Mouse (Mus musculus): ENCODE data around the gene Rae1. TPM values are rescaled to one million over a fixed set of nuclear protein-coding genes. Genes with fewer than 3 reads are reported as not detected.

Gene Rae1
- polyA plus RNA-seq (2015; fragmentation: Nextera tagmentation; extraction: Ambion mirVana), result 111 and 112 TPM in 2 replicates

DNA sequence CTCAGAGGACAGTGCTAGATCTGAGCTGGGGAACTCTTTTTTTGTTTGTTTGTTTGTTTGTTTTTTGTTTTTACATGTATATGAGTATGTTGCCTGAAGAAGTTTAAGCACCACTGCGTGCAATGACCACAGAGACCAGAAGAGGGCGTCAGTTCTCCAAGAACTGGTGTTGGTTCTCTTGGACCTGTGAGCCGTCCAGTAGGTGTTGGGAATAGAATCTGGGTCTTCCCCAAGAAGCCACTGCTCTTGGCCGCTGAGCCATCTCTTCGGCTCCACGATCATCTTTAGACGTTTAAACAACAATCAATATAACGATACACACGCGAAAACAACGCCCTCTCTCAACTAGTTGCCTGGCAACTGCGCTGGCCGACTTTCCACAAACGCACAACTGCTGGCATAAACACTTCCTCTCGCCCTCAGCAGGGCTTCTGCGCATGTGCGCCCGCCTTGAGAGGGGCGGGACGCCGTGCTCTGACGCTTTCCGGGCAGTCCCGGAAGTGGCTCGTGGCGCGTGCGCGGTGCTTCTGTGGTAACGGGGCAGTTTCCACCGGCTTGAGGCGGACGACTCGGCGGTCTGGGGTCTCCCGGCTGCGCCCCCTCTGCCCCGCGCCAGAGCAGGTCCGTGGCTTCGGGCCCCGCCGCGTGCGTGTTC is at the start of gene Rae1:
Rae1 (plus strand) TSS at position 488 of the 655 bp plus-strand sequence.
- Histone ChIP-seq H3K9ac (peak within 1 kb of the TSS; percentile 90), H3K27ac (replicated peaks) (peak within 1 kb of the TSS; percentile 86), H3K9me3 (no peaks in the 10 kb centered on the region), H3K4me2 (peak within 1 kb of the TSS; percentile 82), H3K27me3 (peaks cover 5% of the 10 kb centered on the region; the same call in 1 of the 2 replicates), H3K4me1 (replicated peaks) (peaks cover 15% of the 10 kb centered on the region), H3K36me3 (peaks cover 18% of the 10 kb centered on the region), H3K4me3 (peak within 1 kb of the TSS; percentile 83)
- ATAC-seq (ENCODE audit: low FRiP score, low read depth), result peak; percentile 97
- WGBS, result 0% methylated on average over 45 of the region's 45 CpGs

GRCm38 (mm10) chr2:172950119-172950676 is 49.7 kb upstream of the Rae1 start:
- H3K27me3 ChIP-seq, result peaks cover 2% of the 10 kb centered on the region; the same call in 1 of the 2 replicates
- H3K9ac ChIP-seq, result no peak overlapping the region
- H3K4me3 ChIP-seq, result no peak overlapping the region
- H3K9me3 ChIP-seq, result no peaks in the 10 kb centered on the region
- H3K27ac ChIP-seq (replicated peaks), result no peak overlapping the region
- H3K36me3 ChIP-seq, result no peaks in the 10 kb centered on the region
- ATAC-seq (ENCODE audit: low FRiP score, low read depth), result no peak
- no peak overlapping the region for H3K4me2 ChIP-seq
- WGBS, result 59% methylated on average over 9 of the region's 9 CpGs
- no peaks in the 10 kb centered on the region; the same call in 1 of the 2 replicates for H3K4me1 ChIP-seq (replicated peaks)

GRCm38 (mm10) chr2:172950722-172951121 is 49.2 kb upstream of the Rae1 start:
- Histone ChIP-seq H3K4me3 (no peak overlapping the region), H3K9ac (no peak overlapping the region), H3K27me3 (no peaks in the 10 kb centered on the region; the same call in 1 of the 2 replicates), H3K27ac (replicated peaks) (no peak overlapping the region), H3K36me3 (no peaks in the 10 kb centered on the region), H3K9me3 (no peaks in the 10 kb centered on the region), H3K4me2 (no peak overlapping the region), H3K4me1 (replicated peaks) (no peaks in the 10 kb centered on the region; the same call in 1 of the 2 replicates)
- ATAC-seq (ENCODE audit: low FRiP score, low read depth), result no peak
- WGBS, result 31% methylated on average over 11 of the region's 11 CpGs

DNA sequence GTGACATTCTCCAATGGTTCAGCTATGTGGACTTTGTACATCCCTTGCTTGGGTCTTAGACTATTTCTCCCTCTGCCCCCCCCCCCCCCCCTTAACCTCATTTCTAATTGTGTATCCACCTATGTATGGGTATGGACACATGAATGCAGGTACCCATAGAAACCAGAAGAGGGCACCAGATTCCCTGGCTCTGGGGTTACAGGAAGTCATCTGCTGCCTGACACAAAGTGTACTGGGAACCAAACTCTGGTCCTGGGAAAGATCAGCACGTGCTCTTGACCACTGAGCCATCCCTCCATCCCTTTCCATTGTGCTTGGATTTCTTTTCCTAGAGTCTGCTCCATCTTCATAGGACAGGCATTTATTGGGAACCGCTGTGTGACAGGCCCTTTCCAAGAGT is 47.9 kb upstream of the Rae1 start:
- Histone ChIP-seq H3K4me3 (no peak overlapping the region), H3K4me1 (replicated peaks) (no peaks in the 10 kb centered on the region; the same call in 1 of the 2 replicates), H3K36me3 (no peaks in the 10 kb centered on the region), H3K27ac (replicated peaks) (no peak overlapping the region), H3K9me3 (no peaks in the 10 kb centered on the region), H3K27me3 (no peaks in the 10 kb centered on the region), H3K4me2 (no peak overlapping the region), H3K9ac (no peak overlapping the region)
- 82% methylated on average over 2 of the region's 2 CpGs for WGBS
- no peak for ATAC-seq (ENCODE audit: low FRiP score, low read depth)

GRCm38 (mm10) chr2:172958579-172958978 is 41.3 kb upstream of the Rae1 start:
- 0 out of 2 replicates have a peak overlapping the region, but pooled peaks have one; percentile 21 for H3K27ac ChIP-seq (replicated peaks)
- H3K4me1 ChIP-seq (replicated peaks), result 0 out of 2 replicates have a peak, but pooled peaks cover 6% of the 10 kb centered on the region
- H3K4me3 ChIP-seq, result no peak overlapping the region
- H3K36me3 ChIP-seq, result no peaks in the 10 kb centered on the region
- no peak overlapping the region for H3K9ac ChIP-seq
- no peaks in the 10 kb centered on the region for H3K9me3 ChIP-seq
- H3K27me3 ChIP-seq, result no peaks in the 10 kb centered on the region
- H3K4me2 ChIP-seq, result no peak overlapping the region
- peak; percentile 76; the same call in 1 of the 2 replicates for ATAC-seq (ENCODE audit: low FRiP score, low read depth)
- 9% methylated on average over 5 of the region's 5 CpGs for WGBS

DNA sequence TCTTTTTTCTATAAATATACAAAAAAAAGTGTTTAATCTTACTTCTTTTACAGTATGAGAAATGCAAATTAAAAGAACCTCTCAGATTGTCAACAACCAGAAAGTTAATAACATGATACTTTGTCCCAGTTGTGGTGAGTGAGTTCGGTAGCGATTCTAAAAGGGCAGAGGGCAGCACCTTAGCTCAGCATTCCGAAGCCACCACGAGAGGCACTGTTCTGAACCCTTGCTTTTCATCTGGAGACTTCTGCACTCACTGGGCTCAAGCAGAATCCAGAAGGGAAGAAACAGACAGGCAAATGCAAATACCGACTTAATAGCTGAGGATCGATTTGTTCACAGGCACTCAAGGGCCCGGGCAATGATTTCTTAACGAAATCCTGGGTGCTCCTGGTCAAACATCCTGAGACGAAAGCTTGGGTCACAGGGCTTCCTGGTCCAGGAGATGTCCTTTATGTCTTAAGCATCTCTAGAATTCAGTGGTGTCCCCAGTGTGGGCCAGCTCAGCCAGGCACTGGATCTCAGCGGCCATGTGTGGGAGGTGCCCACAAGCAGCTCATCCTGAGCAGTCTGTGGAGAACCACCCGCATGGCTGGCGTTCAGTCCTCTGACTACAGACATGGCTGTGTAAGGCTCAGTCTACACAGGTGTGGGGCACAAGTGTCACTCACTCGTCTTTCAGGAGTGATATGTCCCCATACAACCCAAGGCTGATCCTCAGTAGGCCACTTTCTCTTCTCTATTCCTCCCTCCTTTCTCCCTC is 40.7 kb upstream of the Rae1 start:
- H3K4me3 ChIP-seq, result no peak overlapping the region
- ATAC-seq (ENCODE audit: low FRiP score, low read depth), result no peak
- 0 out of 2 replicates have a peak overlapping the region, but pooled peaks have one; percentile 25 for H3K27ac ChIP-seq (replicated peaks)
- H3K4me1 ChIP-seq (replicated peaks), result 0 out of 2 replicates have a peak, but pooled peaks cover 6% of the 10 kb centered on the region
- no peaks in the 10 kb centered on the region for H3K9me3 ChIP-seq
- no peak overlapping the region for H3K4me2 ChIP-seq
- 53% methylated on average over 13 of the region's 13 CpGs for WGBS
- H3K36me3 ChIP-seq, result no peaks in the 10 kb centered on the region
- H3K27me3 ChIP-seq, result no peaks in the 10 kb centered on the region
- no peak overlapping the region for H3K9ac ChIP-seq

GRCm38 (mm10) chr2:172960350-172960749 is 39.6 kb upstream of the Rae1 start:
- no peaks in the 10 kb centered on the region for H3K27me3 ChIP-seq
- H3K36me3 ChIP-seq, result no peaks in the 10 kb centered on the region
- 0 out of 2 replicates have a peak, but pooled peaks cover 6% of the 10 kb centered on the region for H3K4me1 ChIP-seq (replicated peaks)
- H3K4me2 ChIP-seq, result no peak overlapping the region
- no peaks in the 10 kb centered on the region for H3K9me3 ChIP-seq
- no peak for ATAC-seq (ENCODE audit: low FRiP score, low read depth)
- H3K27ac ChIP-seq (replicated peaks), result no peak overlapping the region
- no peak overlapping the region for H3K9ac ChIP-seq
- H3K4me3 ChIP-seq, result no peak overlapping the region
- 90% methylated on average over 3 of the region's 3 CpGs for WGBS

DNA sequence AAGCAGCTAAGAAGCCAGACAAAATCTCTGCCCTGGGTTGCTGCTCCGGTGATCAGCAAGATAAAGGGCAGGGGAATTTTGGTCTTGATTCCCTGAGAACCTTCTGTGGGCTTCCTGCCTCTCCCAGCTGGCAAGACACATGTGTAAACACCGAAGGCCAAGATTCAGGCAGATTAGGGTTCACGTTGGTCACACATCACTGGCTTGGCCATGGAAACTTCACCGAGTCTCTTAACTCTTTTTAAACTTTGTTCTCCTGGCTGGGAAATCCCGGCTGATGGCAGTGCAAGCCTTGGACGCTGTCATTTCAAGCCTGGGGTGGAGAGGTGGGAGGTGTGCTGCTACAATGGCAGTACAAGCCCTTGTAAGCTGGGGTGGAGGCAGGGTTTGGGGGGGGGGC is 38.7 kb upstream of the Rae1 start:
- 0 out of 2 replicates have a peak, but pooled peaks cover 6% of the 10 kb centered on the region for H3K4me1 ChIP-seq (replicated peaks)
- no peak for ATAC-seq (ENCODE audit: low FRiP score, low read depth)
- 45% methylated on average over 6 of the region's 6 CpGs for WGBS

GRCm38 (mm10) chr2:172965249-172965648 is 34.7 kb upstream of the Rae1 start:
- no peak overlapping the region for H3K4me3 ChIP-seq
- no peak overlapping the region for H3K4me2 ChIP-seq
- H3K36me3 ChIP-seq, result no peaks in the 10 kb centered on the region
- H3K27ac ChIP-seq (replicated peaks), result no peak overlapping the region
- 56% methylated on average over 11 of the region's 11 CpGs for WGBS
- no peaks in the 10 kb centered on the region for H3K9me3 ChIP-seq
- no peak for ATAC-seq (ENCODE audit: low FRiP score, low read depth)
- H3K27me3 ChIP-seq, result no peaks in the 10 kb centered on the region
- no peaks in the 10 kb centered on the region for H3K4me1 ChIP-seq (replicated peaks)
- no peak overlapping the region for H3K9ac ChIP-seq

More for the DNA sequence above, 38.7 kb upstream of the Rae1 start:
- Histone ChIP-seq H3K36me3 (no peaks in the 10 kb centered on the region), H3K9ac (no peak overlapping the region), H3K27ac (replicated peaks) (no peak overlapping the region), H3K4me2 (no peak overlapping the region), H3K27me3 (no peaks in the 10 kb centered on the region), H3K9me3 (no peaks in the 10 kb centered on the region), H3K4me3 (no peak overlapping the region)

- WGBS, result 89% methylated on average over 5 of the region's 5 CpGs
- Histone ChIP-seq H3K27ac (replicated peaks) (no peak overlapping the region), H3K4me3 (no peak overlapping the region), H3K9ac (no peak overlapping the region), H3K36me3 (no peaks in the 10 kb centered on the region), H3K27me3 (no peaks in the 10 kb centered on the region), H3K4me2 (no peak overlapping the region), H3K9me3 (no peaks in the 10 kb centered on the region), H3K4me1 (replicated peaks) (no peaks in the 10 kb centered on the region)
- ATAC-seq (ENCODE audit: low FRiP score, low read depth), result no peak
These were observed 33.4 kb upstream of the Rae1 start for GRCm38 (mm10) chr2:172966480-172966879.

GRCm38 (mm10) chr2:172971865-172972264 is 28.1 kb upstream of the Rae1 start:
- no peaks in the 10 kb centered on the region for H3K9me3 ChIP-seq
- H3K27me3 ChIP-seq, result no peaks in the 10 kb centered on the region
- H3K4me1 ChIP-seq (replicated peaks), result peaks cover 10% of the 10 kb centered on the region; the same call in 1 of the 2 replicates
- no peak for ATAC-seq (ENCODE audit: low FRiP score, low read depth)
- H3K4me3 ChIP-seq, result no peak overlapping the region
- H3K36me3 ChIP-seq, result no peaks in the 10 kb centered on the region
- no peak overlapping the region for H3K9ac ChIP-seq
- no peak overlapping the region for H3K4me2 ChIP-seq
- H3K27ac ChIP-seq (replicated peaks), result no peak overlapping the region
- WGBS, result 92% methylated on average over 2 of the region's 2 CpGs
